Mouse (Mus musculus): ENCODE results near the gene March10. TPM values are rescaled to one million over a fixed set of nuclear protein-coding genes. Genes with fewer than 3 reads are reported as not detected.

Gene March10
- total RNA-seq, 2 experiments from 2014 or later = not detected

DNA sequence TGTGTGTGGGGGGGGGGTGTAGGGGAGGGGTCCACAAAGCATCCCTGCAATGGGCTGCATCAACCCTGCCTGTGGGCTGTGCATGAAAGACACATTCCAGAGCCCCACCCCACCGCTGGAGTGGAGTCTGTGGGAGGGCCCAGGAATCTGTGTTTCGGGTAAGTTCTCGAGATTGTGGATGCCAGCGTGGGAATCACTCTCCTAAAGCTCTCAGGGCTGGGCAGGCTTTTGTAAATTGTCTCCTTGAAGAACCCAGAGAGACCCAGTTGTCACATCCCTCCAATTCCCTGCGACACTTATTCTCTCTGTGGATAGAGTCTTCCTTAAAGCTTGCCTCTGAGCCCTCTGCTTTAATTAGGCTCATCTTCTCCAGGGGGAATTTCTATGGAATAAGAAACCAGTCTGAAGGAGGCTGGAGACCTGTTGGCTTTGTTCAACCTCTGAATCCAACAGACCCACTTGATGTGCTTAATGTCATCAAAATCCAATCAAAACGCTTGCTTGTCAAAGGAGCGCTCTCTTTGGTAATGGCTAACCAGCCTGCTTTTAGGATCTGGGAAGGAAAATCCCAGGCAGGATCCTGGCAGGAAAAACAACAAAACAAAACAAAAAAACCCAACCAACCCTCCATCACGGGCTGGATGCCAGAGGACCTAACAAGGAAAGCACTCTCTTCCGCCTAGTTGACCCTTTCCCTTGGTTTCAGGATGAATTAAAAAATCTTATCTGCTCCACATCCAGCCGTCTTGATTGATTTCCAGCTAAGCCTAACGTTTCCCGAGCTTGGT, 92.7 kb downstream of the March10 start:
- intact Hi-C loops (cut with DNase I) = loop anchor here (1.0 to 5.0 kb wide), 5 partner anchors 144 to 549 kb away; no protein-coding TSS in a partner anchor
- DNase-seq (ENCODE audit: low spot score) = no peak

DNA sequence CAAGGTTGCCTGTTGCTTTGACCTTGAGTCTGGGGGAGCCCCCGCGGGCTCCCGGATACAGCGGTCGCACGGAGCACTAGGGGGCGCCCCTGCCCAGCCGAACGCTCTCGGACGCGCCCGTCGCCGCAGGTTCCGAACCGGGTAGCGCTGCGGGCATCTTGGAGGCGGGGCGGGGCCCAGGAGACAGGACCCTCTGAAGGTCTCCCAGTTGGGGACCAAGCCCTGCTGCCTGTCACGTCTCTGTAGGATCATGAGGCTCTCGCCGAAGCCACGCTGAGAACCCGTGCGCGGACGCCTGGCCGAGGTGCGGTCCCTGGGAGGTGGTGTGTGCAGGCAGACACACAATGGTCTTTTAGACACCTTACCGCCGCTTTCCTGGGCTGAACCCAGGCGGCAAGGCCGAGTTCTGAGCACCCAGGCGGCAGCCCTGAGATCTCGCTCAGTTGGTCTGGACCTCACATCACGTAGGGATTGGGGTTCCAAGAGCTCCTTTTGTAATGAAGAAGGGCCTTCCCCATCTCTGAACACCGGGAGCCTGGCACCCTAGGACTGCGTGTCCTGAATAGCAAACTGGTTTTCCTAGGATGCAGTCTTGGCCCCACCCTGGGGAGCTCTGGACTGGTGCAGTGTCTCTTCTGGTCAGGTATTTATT, 93.5 kb downstream of the March10 start:
- intact Hi-C loops (cut with DNase I) = loop anchor here (1.0 to 5.0 kb wide), 5 partner anchors 144 to 549 kb away; no protein-coding TSS in a partner anchor
- DNase-seq (ENCODE audit: low spot score) = peak; percentile 70

DNA sequence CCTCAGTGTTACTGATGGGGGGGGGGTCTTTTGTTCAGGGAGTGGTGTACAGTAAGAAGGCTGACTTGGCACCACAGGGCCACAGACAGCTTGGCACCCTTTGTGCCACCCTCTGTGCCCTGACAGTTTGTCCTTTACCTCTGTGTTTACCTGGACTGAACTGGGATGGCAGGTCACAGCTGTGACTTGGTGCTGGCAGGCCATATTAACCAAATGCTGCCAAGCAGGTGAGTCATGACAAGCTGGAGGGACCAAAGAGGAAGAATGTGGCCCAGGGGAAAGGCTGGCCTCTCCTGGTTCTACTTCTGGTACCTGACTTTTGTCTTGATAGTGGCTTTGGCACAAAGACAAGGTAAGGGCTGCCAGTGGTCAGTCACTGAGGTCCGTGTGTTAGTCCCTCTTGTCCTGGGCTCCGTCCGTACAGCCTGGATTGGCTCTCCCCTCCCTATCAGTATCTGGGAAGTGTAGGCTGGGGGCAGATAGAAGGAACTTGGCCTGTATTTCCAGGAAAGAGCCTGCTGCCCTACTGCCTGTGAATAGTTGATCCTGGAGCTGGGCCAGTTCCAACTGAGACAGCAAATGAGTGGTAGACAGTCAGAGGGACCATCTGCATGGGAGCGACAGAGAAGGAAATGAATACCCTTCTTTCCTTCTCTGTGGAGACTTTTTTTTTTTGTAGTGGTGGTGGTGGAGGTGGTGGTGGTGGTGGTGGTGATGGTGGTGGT, 94.3 kb downstream of the March10 start:
- intact Hi-C loops (cut with DNase I) = loop anchor here (5.0 kb wide), 4 partner anchors 145 to 550 kb away; no protein-coding TSS in a partner anchor
- no peak for DNase-seq (ENCODE audit: low spot score)

DNA sequence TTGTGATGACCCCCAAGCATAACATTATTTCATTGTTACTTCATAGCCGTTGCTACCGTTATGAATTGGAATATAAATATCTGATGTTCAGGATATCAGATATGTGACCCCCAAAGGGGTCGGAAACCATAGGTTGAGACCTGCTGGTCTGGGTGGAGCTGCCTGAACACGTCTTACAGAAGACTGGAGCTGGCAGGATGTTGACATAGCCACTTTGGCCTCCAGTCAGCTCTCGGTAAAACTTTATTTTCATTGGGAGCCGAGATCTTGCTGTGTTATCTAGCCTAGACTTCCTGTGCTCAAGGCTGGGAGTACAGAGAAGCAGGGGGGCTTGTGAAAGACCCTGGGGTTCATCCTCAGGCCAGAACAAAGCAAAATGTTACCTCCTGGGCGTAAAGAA, 100.2 kb downstream of the March10 start:
- DNase-seq (ENCODE audit: low spot score) = no peak

DNA sequence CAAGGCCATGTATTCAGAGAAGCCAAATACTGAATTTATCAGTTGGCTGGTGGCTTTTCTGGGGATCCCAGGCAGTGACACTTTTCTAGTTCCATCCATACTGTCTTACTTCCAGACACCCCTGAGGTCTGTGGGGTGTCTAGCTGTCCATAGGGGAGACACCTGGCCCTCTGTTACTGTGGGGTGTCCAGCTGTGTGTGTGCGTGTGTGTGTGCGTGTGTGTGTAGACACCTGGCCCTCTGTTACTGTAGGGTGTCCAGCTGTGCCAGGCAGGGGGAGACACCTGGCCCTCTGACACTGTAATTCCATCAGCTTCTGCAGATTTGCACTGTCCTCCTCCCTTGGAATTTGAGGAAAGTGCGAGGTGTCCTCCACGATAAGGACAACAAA, 102.6 kb downstream of the March10 start:
- intact Hi-C loops (cut with DNase I) = no loop called here
- no peak for DNase-seq (ENCODE audit: low spot score)

More for the DNA sequence above, 100.2 kb downstream of the March10 start:
- intact Hi-C loops (cut with DNase I) = no loop called here

DNA sequence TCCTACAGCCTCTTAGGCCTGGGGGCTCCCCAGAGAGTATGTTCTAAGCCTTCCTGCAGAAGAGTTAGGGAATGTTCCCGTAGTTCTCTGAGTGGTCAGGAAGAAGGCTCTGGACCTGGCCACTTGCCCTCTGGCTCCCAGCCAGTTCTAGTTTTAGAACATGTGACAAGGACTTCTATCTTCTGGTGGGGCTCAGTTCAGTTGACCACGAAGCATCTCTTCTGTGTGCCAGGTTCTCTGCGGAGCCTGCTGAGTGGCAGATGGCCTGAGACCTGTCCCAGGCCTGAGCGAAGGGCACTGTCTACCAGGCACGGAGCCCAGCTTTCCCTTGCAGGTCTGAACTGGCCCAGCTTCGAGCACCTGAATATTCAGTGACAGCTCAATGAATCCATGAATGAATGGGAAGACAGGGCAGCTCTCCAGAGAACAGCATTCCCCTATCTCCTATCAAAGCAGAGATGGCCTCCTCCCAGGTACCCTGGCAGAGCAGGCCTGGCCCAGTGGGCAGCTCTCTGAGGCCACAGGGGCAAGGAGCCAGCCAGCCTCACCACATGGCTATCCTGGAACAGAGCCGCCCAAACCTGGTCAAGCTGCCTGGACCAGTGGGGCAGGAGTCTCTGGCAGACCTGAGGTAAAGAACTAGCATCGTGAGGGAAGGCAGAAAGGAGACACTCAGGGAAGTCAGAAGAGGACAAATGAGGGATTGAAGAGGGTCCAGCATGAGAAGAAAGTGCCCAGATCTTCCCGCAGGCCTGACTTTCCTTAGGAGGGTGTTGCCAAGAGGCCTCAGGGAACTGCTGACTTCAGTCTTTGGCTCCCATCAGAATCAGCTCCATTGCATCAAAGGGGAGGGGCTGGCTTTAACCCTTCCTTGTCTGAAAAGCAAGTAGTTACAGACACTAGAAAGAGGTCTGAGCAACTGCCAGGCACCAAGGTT, 103.3 kb downstream of the March10 start:
- peak; percentile 81 for DNase-seq (ENCODE audit: low spot score)
- intact Hi-C loops (cut with DNase I) = no loop called here

DNA sequence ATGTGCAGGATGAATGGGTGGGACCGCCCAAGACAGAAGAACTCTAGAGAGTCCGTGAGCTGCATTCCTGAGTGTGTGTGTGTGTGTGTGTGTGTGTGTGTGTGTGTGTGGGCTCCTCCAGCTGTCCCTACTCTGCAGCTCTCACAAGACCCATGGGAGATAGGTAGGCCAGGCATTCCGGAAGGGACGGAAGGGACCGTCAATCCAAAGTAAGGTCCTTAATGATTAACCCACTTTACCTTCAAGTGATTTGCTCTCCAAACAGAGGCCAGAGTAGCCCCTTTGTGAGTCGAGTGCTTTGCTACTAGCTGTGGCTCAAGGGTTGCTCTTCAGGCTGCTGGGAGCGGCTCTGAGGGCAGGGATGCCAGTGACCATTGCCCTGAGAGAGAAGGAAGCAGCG, 104.4 kb downstream of the March10 start:
- intact Hi-C loops (cut with DNase I) = no loop called here
- DNase-seq (ENCODE audit: low spot score) = no peak

DNA sequence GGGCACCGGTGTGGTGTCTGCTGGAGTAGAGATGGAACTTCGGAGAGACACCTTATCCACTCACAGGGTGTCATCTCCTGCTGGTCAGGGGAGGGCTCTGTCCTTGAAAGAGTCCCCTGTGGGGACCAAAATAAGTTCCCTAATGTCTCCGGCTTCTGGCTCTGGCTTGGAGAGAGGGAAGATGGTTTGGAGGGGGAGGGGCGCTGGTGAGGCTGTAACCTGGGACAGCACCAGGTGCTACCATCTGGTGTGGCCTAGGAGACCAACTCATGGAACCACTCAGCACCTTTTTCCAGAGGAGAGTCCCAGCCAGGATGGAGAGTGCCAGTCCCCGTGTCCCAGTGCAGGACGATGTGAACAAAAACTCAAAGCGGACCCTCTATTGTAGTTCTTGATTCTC, 105.9 kb downstream of the March10 start:
- intact Hi-C loops (cut with DNase I) = no loop called here
- DNase-seq (ENCODE audit: low spot score) = no peak

DNA sequence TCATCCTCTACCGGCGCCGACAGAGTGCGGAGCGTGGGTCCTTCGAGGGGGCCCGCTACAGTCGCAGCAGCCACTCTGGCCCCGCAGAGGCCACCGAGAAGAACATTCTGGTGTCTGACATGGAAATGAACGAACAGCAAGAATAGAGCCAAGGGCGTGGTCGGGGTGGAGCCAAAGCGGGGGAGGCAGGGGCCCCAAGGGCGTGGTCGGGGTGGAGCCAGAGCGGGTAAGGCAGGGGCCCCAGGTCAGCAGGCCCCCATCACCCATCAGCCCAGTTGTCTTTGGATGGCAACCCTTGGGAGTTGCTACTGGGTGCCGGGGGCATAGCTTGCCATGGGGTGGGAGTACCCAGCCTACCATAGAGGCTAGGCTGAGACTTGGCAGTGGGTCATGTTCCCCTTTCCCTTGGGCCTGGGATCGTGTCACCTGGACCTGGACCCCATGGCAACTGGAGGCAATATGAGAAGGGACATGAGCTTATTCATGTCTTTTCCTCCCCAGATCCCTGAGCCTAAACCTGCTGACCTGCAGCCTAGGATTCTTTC, 106.7 kb downstream of the March10 start:
- intact Hi-C loops (cut with DNase I) = loop anchor here (5.0 kb wide), 3 partner anchors 83 to 507 kb away; no protein-coding TSS in a partner anchor
- DNase-seq (ENCODE audit: low spot score) = no peak

DNA sequence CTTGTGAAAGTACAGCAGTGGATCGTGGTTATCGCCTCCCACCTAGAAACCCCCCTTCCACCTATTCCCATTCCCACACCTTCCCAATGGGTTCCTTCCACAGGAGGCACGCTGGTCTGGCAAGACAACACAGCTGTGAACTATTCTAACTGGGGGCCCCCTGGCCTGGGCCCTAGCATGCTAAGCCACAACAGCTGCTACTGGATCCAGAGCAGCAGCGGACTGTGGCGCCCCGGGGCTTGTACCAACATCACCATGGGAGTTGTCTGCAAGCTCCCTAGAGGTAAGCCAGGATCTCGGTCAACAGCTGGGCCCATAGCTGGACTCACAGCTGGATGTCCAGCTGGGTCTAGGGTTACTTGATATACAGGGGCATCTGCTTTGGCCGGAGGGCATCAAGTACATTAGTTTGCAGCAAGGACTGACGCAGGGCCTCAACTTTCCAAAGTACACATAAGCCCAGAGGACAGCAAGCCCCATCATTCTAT, 108.0 kb downstream of the March10 start:
- DNase-seq (ENCODE audit: low spot score) = no peak
- intact Hi-C loops (cut with DNase I) = loop anchor here (5.0 kb wide), 3 partner anchors 81 to 509 kb away; no protein-coding TSS in a partner anchor

DNA sequence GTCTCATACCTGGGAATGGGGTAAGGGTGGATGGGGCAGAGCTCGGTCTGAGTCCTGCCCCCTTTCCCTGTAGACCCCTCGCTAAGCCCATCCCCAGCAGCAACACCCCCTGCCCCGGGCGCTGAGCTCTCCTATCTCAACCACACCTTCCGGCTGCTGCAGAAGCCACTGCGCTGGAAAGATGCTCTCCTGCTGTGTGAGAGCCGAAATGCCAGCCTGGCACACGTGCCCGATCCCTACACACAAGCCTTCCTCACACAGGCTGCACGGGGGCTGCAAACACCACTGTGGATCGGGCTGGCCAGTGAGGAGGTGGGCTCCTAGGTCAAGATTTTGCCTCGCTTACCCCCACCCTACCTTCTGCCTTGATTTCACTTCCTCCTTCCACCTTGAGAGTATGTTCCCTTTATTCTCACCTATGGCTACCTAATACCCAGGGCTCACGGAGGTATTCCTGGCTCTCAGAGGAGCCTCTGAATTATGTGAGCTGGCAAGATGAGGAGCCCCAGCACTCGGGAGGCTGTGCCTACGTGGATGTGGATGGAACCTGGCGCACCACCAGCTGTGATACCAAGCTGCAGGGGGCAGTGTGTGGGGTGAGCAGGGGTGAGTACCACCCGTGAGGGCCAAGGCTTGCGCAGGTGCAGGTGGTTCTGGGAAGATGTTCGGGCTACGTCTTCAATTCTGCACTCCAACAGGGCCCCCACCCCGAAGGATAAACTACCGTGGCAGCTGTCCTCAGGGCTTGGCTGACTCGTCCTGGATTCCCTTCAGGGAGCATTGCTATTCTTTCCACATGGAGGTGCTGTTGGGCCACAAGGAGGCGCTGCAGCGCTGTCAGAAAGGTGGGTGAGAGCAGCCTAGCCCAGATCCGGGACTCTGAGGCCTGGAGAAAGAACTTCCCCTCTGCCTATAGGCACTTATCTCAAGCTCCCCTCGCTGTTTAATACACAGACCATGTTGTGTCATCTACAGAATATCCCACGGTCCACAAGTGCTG, 109.1 kb downstream of the March10 start:
- peak; percentile 51 for DNase-seq (ENCODE audit: low spot score)
- intact Hi-C loops (cut with DNase I) = loop anchor here (1.0 to 5.0 kb wide), 4 partner anchors 80 to 564 kb away; no protein-coding TSS in a partner anchor

DNA sequence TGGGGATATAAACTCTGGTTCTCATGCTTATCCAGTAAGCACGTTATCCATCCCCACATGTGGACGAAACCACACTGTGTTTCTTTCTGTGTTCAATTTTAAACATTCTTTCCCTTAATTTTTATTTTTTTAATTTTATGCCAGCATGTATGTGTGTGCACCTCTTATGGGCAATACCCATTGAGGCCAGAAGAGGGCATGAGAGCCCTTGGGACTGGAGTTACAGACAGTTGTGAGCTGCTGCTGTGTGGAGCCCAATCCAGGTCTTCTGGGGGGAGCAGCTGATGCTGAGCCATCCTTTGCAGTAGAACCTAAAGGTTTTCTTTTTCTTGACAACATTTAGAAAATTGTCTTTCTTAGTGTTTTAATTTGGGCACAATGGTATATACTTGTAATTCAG, 111.3 kb downstream of the March10 start:
- intact Hi-C loops (cut with DNase I) = loop anchor here (5.0 kb wide), 3 partner anchors 78 to 512 kb away; no protein-coding TSS in a partner anchor
- DNase-seq (ENCODE audit: low spot score) = no peak

DNA sequence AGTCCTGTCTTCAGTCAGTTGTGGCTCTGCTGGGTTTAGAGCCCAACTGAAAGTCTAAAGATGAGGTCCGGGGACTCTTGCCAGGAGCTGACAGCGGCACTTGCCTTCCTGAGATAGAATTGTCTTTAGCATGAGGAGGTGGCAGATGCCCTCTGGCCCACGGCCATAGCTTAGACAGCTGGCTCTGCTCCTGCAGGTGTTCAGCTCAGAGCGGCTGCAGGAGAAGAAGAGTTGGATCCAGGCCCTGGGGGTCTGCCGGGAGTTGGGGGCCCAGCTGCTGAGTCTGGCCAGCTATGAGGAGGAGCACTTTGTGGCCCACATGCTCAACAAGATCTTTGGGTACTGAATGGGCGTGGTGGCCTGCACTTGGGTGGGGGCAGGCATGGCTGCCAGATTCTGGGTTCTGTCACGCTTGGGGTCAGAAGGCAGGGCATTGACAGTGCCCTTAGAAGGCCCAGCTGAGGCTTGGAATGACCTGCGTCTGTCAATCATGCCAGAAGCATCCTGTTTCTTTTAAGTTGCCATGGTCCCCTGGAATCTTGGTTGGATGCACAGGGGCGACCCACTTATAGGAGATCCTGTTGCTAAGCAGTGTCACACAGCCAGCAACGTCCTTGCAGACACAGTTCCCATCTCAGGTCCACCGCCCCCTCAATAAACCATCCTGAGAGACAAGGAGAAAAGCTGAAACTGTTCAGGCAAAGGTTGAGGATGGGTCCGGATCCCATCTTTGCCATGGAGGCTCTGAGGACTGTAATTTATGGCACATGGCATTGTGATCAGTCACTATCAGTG, 117.7 kb downstream of the March10 start:
- intact Hi-C loops (cut with DNase I) = no loop called here
- DNase-seq (ENCODE audit: low spot score) = no peak

DNA sequence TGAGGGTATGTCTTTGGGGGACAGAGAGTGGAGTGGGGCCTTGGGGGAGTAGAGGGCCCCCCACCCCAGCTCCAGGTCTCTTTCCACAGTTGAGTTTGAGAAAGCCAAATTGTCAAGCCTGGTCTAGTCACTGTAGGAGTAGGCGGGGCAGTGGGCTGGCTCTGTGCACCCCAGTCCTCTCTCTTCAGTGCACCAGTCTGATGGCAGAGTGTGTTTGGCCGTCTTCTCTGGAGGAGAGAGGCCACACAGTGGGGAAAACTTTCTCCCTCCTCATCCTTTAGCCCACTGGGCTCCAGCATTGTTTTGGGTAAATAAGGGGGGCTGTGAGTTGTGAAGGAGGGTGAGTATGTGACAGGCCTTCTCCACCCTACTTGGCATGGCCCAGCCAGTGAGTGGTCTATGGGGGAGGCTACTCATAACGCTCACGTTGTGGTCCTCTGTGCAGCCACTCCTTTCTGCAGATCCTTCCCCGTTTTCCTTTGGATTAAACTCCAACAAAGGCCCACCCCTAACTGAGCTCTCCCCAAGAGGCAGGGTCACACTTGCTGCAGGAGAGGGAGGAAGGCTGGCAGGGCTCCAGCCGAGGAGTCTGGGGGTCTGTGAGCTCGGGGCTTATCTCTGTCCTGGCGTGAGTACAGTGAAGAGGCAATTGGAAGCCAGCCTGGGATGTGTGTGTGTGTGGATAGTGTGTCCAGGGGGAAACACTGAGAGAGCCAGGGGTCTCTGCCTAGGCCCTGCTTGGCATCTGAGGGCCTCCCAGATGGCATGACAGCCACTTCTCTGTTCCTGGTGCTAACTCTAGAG, 122.5 kb downstream of the March10 start:
- no peak for DNase-seq (ENCODE audit: low spot score)
- intact Hi-C loops (cut with DNase I) = no loop called here

DNA sequence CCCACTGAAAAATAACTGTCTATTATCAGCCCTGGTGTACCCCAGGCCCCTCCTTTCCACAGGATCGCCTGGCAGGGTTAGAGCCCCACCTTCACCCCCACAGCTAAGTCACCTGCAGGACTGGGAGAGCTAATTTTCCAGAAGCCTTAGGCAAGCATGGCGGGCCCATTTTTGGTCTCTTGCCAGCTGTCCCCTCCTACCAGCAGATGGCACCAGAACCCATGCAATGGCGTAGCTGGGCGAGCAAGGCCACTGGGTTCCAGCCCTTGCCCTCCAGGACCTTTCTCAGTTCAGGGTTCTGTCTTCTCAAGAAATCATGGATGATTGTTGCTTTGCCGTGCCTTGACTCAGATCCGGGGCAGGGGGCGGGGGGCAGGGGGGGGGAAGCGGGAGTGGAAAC, 124.1 kb downstream of the March10 start:
- DNase-seq (ENCODE audit: low spot score) = no peak
- intact Hi-C loops (cut with DNase I) = no loop called here

DNA sequence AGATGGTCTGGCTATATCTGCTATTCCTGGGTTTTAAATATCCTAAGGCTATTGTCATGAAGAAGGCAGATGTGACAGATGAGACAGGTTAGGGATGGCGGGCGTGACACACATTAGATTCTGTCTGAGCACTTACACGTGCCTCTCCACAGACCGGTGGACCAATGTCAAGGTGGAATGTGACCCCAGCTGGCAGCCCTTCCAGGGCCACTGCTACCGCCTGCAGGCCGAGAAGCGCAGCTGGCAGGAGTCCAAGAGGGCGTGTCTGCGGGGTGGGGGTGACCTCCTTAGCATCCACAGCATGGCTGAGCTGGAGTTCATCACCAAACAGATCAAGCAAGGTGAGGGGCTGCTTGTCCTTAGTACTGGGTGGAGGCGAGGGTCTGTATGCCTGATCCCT, 124.8 kb downstream of the March10 start:
- intact Hi-C loops (cut with DNase I) = no loop called here
- DNase-seq (ENCODE audit: low spot score) = no peak

All from heart, postnatal 25 days (tissue).